Comparison of ENCODE assay signal across 22 mouse cellular contexts in the genomic region with DNA sequence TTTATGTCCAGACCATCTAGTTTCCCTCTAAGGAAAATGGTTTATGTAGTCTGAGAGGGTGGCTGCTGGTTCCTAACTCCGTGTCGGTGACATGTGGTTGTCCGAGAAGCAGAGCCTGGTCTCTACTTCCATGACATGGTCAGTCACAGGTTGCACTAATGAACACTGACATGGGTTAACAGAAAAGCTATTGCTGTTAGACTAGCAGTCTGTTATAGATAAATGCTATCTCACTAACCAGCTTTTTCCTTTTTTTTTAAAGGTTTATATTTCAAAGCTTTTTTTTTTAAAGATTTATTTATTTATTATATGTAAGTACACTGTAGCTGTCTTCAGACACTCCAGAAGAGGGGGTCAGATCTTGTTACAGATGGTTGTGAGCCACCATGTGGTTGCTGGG. TPM values are rescaled to one million over a fixed set of nuclear protein-coding genes. Genes with fewer than 3 reads are reported as not detected.
A peak's percentile ranks its signal among the peaks of the same experiment; 100 is the strongest.
DNase-seq lines count a peak whose midpoint lies in the region; ATAC-seq and TF ChIP-seq lines count a peak whose summit lies in the region.
"Had no signal": no experiment of that assay in that cellular context is flagged by ENCODE, and none has a peak within 500 bp of the region (broad histone marks: within the 10 kb centered on the region; RNA-seq: fewer than 3 reads in every experiment).

No protein-coding gene starts in this region.

- no peak overlapping the region for H3K4me3 ChIP-seq in gastrocnemius, adult 2 months
- H3K4me3 ChIP-seq in liver, postnatal 0 days (ENCODE audit: low read depth, low read length): no peak overlapping the region
- no peak overlapping the region for H3K4me3 ChIP-seq in liver, embryonic 11.5 days (ENCODE audit: low read depth, low read length)
- H3K4me3 ChIP-seq in MEL (ENCODE audit: control insufficient read depth in 1 of 2, insufficient read depth in 1 of 2, low read depth in 2 of 2, low read length in 2 of 2): no peak overlapping the region

- H3K4me2 ChIP-seq in liver, postnatal 0 days (ENCODE audit: low read depth, low read length): no peak overlapping the region
- no peak overlapping the region for H3K4me2 ChIP-seq in liver, embryonic 11.5 days

- no peak for TF ChIP-seq POLR2A in MEL (IDR thresholded peaks at IDR 0.05; ENCODE audit: control insufficient read depth in 1 of 2, insufficient read depth in 1 of 2, low read depth in 1 of 2, low read length in 2 of 2, poor library complexity in 1 of 2)

- WGBS in liver, postnatal 0 days (ENCODE audit: insufficient replicate concordance): 63% methylated on average over 3 of the region's 3 CpGs
- 75% methylated on average over 3 of the region's 3 CpGs for WGBS in liver, embryonic 11.5 days

- H3K79me2 ChIP-seq in MEL (ENCODE audit: control insufficient read depth, insufficient read depth, low read length, poor library complexity): peaks cover 17% of the 10 kb centered on the region

- peak overlapping the region; percentile 78; the same call in 1 of the 2 replicates for H3K27ac ChIP-seq in gastrocnemius, adult 2 months
- no peak overlapping the region for H3K27ac ChIP-seq in liver, postnatal 0 days (ENCODE audit: low read depth)
- no peak overlapping the region for H3K27ac ChIP-seq in liver, embryonic 11.5 days (ENCODE audit: low read depth, low read length)
- peak overlapping the region; percentile 45; the same call in 1 of the 2 replicates for H3K27ac ChIP-seq in MEL (ENCODE audit: control insufficient read depth, low read depth, low read length)

- peaks cover 8% of the 10 kb centered on the region for H3K4me1 ChIP-seq in liver, postnatal 0 days (ENCODE audit: insufficient read depth)
- H3K4me1 ChIP-seq in liver, embryonic 11.5 days (replicated peaks; ENCODE audit: control insufficient read depth, insufficient read depth, low read length): peaks cover 9% of the 10 kb centered on the region
- H3K4me1 ChIP-seq in MEL (ENCODE audit: control insufficient read depth in 1 of 2, insufficient read depth in 2 of 2, low read length in 2 of 2): peaks cover 7 to 13% of the 10 kb centered on the region in 2 experiments

- H3K36me3 ChIP-seq in liver, postnatal 0 days (replicated peaks; ENCODE audit: insufficient read depth, low read length): peaks cover 18% of the 10 kb centered on the region
- H3K36me3 ChIP-seq in liver, embryonic 11.5 days (ENCODE audit: control insufficient read depth, insufficient read depth, low read length): peaks cover 16% of the 10 kb centered on the region; the same call in 1 of the 2 replicates
- H3K36me3 ChIP-seq in MEL (ENCODE audit: control insufficient read depth in 1 of 2, insufficient read depth in 2 of 2, low read length in 2 of 2): peaks cover 5 to 27% of the 10 kb centered on the region in 2 experiments; a peak in 3 of 4 replicates

- no peak for TF ChIP-seq RAD21 in MEL (IDR thresholded peaks at IDR 0.05; ENCODE audit: low read depth, low read length)

- H3K9ac ChIP-seq in liver, postnatal 0 days (replicated peaks): no peak overlapping the region
- no peak overlapping the region for H3K9ac ChIP-seq in liver, embryonic 11.5 days (ENCODE audit: low read depth, low read length)
- H3K9ac ChIP-seq in MEL (ENCODE audit: control insufficient read depth, low read depth, low read length, poor library complexity, severe bottlenecking): no peak overlapping the region

- TF ChIP-seq EP300 in liver, postnatal 0 days (IDR thresholded peaks at IDR 0.05; ENCODE audit: low read depth): 0 out of 2 replicates have a peak, but pooled peaks have one; percentile 29
- peak; percentile 63 to 81 for TF ChIP-seq EP300 in MEL (IDR thresholded peaks at IDR 0.05; ENCODE audit: low read depth in 1 of 2, low read length in 2 of 2)

- ATAC-seq in liver, postnatal 0 days: no peak
- ATAC-seq in liver, embryonic 11.5 days (replicated peaks; ENCODE audit: low FRiP score): no peak
- ATAC-seq: activated CD4-positive, CD25-positive, alpha-beta regulatory T cell, adult 4 months; CD4-positive, CD25-positive, alpha-beta regulatory T cell, adult 4 months; Patski had no signal

- intact Hi-C loops in gastrocnemius, adult 2 months (cut with DNase I): no loop called here
- intact Hi-C loops in gastrocnemius, postnatal 36 days (cut with DNase I): loop anchor here (5.0 kb wide), 1 partner anchor 68 kb away; no protein-coding TSS in a partner anchor

- no peak for TF ChIP-seq CTCF in gastrocnemius, adult 2 months (IDR thresholded peaks at IDR 0.05)
- no peak for TF ChIP-seq CTCF in liver, postnatal 0 days (IDR thresholded peaks at IDR 0.05; ENCODE audit: low read depth)
- no peak for TF ChIP-seq CTCF in MEL (IDR thresholded peaks at IDR 0.05 in 2 of 3, conservative IDR thresholded peaks at IDR 0.05 in 1 of 3; ENCODE audit: control insufficient read depth in 1 of 3, insufficient read depth in 1 of 3, low read depth in 2 of 3, low read length in 3 of 3, poor library complexity in 1 of 3, severe bottlenecking in 1 of 3)

- no peak for DNase-seq in gastrocnemius, adult 2 months
- DNase-seq in gastrocnemius, postnatal 36 days: no peak
- no peak for DNase-seq in liver, postnatal 0 days
- DNase-seq in liver, embryonic 11.5 days (ENCODE audit: low spot score): no peak
- DNase-seq in MEL (ENCODE audit: low read depth, low spot score): peak; percentile 31
- DNase-seq in kidney, postnatal 10 days: no peak
- DNase-seq: adrenal gland, adult 2 months; adrenal gland, adult 8-10 months; adrenal gland, postnatal 10 days; adrenal gland, postnatal 14 days; adrenal gland, postnatal 25 days; adrenal gland, postnatal 36 days; B cell, adult 2 months; cerebellum, adult 11 months; cerebellum, adult 11-12 months; cerebellum, adult 18-20 months; cerebellum, adult 2 months had no signal

- H3K27me3 ChIP-seq in liver, postnatal 0 days (ENCODE audit: insufficient read depth, low read length): no peaks in the 10 kb centered on the region
- H3K27me3 ChIP-seq in liver, embryonic 11.5 days (replicated peaks; ENCODE audit: control insufficient read depth, insufficient read depth, low read length): no peaks in the 10 kb centered on the region
- no peaks in the 10 kb centered on the region for H3K27me3 ChIP-seq in MEL (ENCODE audit: control insufficient read depth in 1 of 2, insufficient read depth in 2 of 2, low read length in 2 of 2)
- H3K27me3 ChIP-seq: CH12.LX, Patski had no signal

- no peaks in the 10 kb centered on the region for H3K9me3 ChIP-seq in liver, postnatal 0 days (ENCODE audit: low read length)
- H3K9me3 ChIP-seq in liver, embryonic 11.5 days (ENCODE audit: control insufficient read depth, low read length): no peaks in the 10 kb centered on the region
- no peaks in the 10 kb centered on the region for H3K9me3 ChIP-seq in MEL (replicated peaks; ENCODE audit: insufficient read depth, low read length)
- H3K9me3 ChIP-seq: G1E had no signal

TF ChIP-seq in MEL, 35 proteins besides CTCF, POLR2A, EP300 and RAD21 (continues in another document):
- TF ChIP-seq HCFC1 (IDR thresholded peaks at IDR 0.05; ENCODE audit: low read depth, low read length): no peak
- TF ChIP-seq MAX (IDR thresholded peaks at IDR 0.05; ENCODE audit: low read length): 0 out of 2 replicates have a peak, but pooled peaks have one; percentile 36
- TF ChIP-seq RCOR1 (IDR thresholded peaks at IDR 0.05; ENCODE audit: low read depth, low read length): peak; percentile 71
- no peak for TF ChIP-seq GABPA (IDR thresholded peaks at IDR 0.05; ENCODE audit: low read depth, low read length)
- peak; percentile 84 for TF ChIP-seq ZNF384 (IDR thresholded peaks at IDR 0.05; ENCODE audit: low read depth, low read length)
- no peak for TF ChIP-seq MYC (IDR thresholded peaks at IDR 0.05; ENCODE audit: low read depth, low read length)
- no peak for TF ChIP-seq CHD1 (IDR thresholded peaks at IDR 0.05; ENCODE audit: low read depth, low read length)
- no peak for TF ChIP-seq ZMIZ1 (IDR thresholded peaks at IDR 0.05; ENCODE audit: low read depth, low read length)
- TF ChIP-seq NELFE (IDR thresholded peaks at IDR 0.05; ENCODE audit: low read depth, low read length): no peak
- TF ChIP-seq ZC3H11A (IDR thresholded peaks at IDR 0.05; ENCODE audit: low read depth, low read length): no peak
- no peak for TF ChIP-seq CHD2 (IDR thresholded peaks at IDR 0.05; ENCODE audit: low read length)
- no peak for TF ChIP-seq ZKSCAN1 (IDR thresholded peaks at IDR 0.05; ENCODE audit: low read depth, low read length)
- TF ChIP-seq MXI1 (IDR thresholded peaks at IDR 0.05; ENCODE audit: low read depth, low read length): peak; percentile 27; the same call in 1 of the 2 replicates
- no peak for TF ChIP-seq NRF1 (IDR thresholded peaks at IDR 0.05; ENCODE audit: insufficient read depth, low read depth, low read length, poor library complexity, severe bottlenecking)
- TF ChIP-seq MEF2A (IDR thresholded peaks at IDR 0.05; ENCODE audit: extremely low read depth, insufficient replicate concordance, low read depth, low read length, poor library complexity, severe bottlenecking): no peak

RNA-seq across cellular contexts. Expression of gene Ascc1, which starts 3.5 kb away (rescaled TPM):
- total RNA-seq in gastrocnemius, adult 2 months (2021): 10 to 100 TPM; 13.6 to 14.6 TPM
- total RNA-seq in gastrocnemius, postnatal 36 days (2021): 10 to 100 TPM; 12.8 to 13.1 TPM
- 14.1 and 14.7 TPM in 2 replicates for polyA plus RNA-seq in liver, postnatal 0 days (2015; fragmentation: Nextera tagmentation; extraction: Ambion mirVana)
- polyA plus RNA-seq in liver, embryonic 11.5 days (2014; fragmentation: Nextera tagmentation; extraction: Ambion mirVana): 37.2 and 37.4 TPM in 2 replicates
- 17.0 and 17.1 TPM in 2 replicates for total RNA-seq in MEL (2012; rRNA removed)
- polyA plus RNA-seq in MEL (2012; ENCODE audit: insufficient read depth in 1 of 2, insufficient read length in 2 of 2, low read depth in 1 of 2, low replicate concordance in 2 of 2, missing spikeins in 1 of 2): 10 to 100 TPM in 1 of 2 experiments, not detected in 1; 37.9 TPM

RNA-seq across cellular contexts. Expression of gene Anapc16, which starts 3.9 kb away (rescaled TPM):
- total RNA-seq in gastrocnemius, adult 2 months (2021): 10 to 100 TPM; 49.5 to 50.7 TPM
- total RNA-seq in gastrocnemius, postnatal 36 days (2021): 10 to 100 TPM; 45.0 to 46.0 TPM
- 37.3 and 37.7 TPM in 2 replicates for polyA plus RNA-seq in liver, postnatal 0 days (2015; fragmentation: Nextera tagmentation; extraction: Ambion mirVana)
- 77.4 and 80.0 TPM in 2 replicates for polyA plus RNA-seq in liver, embryonic 11.5 days (2014; fragmentation: Nextera tagmentation; extraction: Ambion mirVana)
- 61.5 and 73.0 TPM in 2 replicates for total RNA-seq in MEL (2012; rRNA removed)
- polyA plus RNA-seq in MEL (2012; ENCODE audit: insufficient read depth in 1 of 2, insufficient read length in 2 of 2, low read depth in 1 of 2, low replicate concordance in 2 of 2, missing spikeins in 1 of 2): 10 to 100 TPM in 1 of 2 experiments, not detected in 1; 53.7 TPM

RNA-seq across cellular contexts. Expression of gene Ddit4, which starts 47.4 kb away (rescaled TPM):
- total RNA-seq in gastrocnemius, adult 2 months (2021): 100 to 1,000 TPM in 1 of 2 experiments, 10 to 100 TPM in 1; 15.4 to 183 TPM
- total RNA-seq in gastrocnemius, postnatal 36 days (2021): 10 to 100 TPM; 18.2 to 39.3 TPM
- 3.6 and 5.2 TPM in 2 replicates for polyA plus RNA-seq in liver, postnatal 0 days (2015; fragmentation: Nextera tagmentation; extraction: Ambion mirVana)
- 2.7 and 4.3 TPM in 2 replicates for polyA plus RNA-seq in liver, embryonic 11.5 days (2014; fragmentation: Nextera tagmentation; extraction: Ambion mirVana)
- 2.6 and 40.6 TPM in 2 replicates for total RNA-seq in MEL (2012; rRNA removed)
- 10 to 100 TPM in 1 of 2 experiments, not detected in 1; 11.6 TPM for polyA plus RNA-seq in MEL (2012; ENCODE audit: insufficient read depth in 1 of 2, insufficient read length in 2 of 2, low read depth in 1 of 2, low replicate concordance in 2 of 2, missing spikeins in 1 of 2)

Comparison
In these comparisons a context has a peak if more than half of its experiments do, and no peak if none do; other contexts are left out.
1. H3K27ac ChIP-seq: peak in gastrocnemius, adult 2 months (single experiment) and MEL (single experiment); none in liver, postnatal 0 days (single experiment) and liver, embryonic 11.5 days (single experiment).